Mouse (Mus musculus): ENCODE data around the gene Tmem216. TPM values are rescaled to one million over a fixed set of nuclear protein-coding genes. Genes with fewer than 3 reads are reported as not detected.
A peak's percentile ranks its signal among the peaks of the same experiment; 100 is the strongest.

The Tmem216 gene
- polyA plus RNA-seq, 2 experiments = 51.3 to 55.8 TPM

GRCm38 (mm10) chr19:10495670-10496069, 60.4 kb downstream of the Tmem216 start:
- WGBS = 84% methylated on average over 1 of the region's 1 CpGs
- Histone ChIP-seq H3K9me3 (ENCODE audit: control insufficient read depth, low read length) (no peaks in the 10 kb centered on the region), H3K36me3 (ENCODE audit: control insufficient read depth, insufficient read depth, low read length) (peaks cover 11% of the 10 kb centered on the region), H3K4me1 (ENCODE audit: control insufficient read depth, insufficient read depth, low read length) (no peaks in the 10 kb centered on the region), H3K4me2 (replicated peaks; ENCODE audit: low read depth, low read length, severe bottlenecking) (no peak overlapping the region), H3K9ac (ENCODE audit: low read depth, low read length, severe bottlenecking) (no peak overlapping the region), H3K4me3 (replicated peaks; ENCODE audit: low read length) (no peak overlapping the region), H3K27me3 (ENCODE audit: control insufficient read depth, insufficient read depth, low read length) (no peaks in the 10 kb centered on the region), H3K27ac (replicated peaks; ENCODE audit: low read depth, low read length) (no peak overlapping the region)
- no peak for DNase-seq (ENCODE audit: low spot score)
- ATAC-seq (ENCODE audit: low FRiP score, low read depth) = no peak
- TF ChIP-seq POLR2A (IDR thresholded peaks at IDR 0.05; ENCODE audit: borderline replicate concordance, extremely low read depth, insufficient read depth, insufficient read length) = no peak

DNA sequence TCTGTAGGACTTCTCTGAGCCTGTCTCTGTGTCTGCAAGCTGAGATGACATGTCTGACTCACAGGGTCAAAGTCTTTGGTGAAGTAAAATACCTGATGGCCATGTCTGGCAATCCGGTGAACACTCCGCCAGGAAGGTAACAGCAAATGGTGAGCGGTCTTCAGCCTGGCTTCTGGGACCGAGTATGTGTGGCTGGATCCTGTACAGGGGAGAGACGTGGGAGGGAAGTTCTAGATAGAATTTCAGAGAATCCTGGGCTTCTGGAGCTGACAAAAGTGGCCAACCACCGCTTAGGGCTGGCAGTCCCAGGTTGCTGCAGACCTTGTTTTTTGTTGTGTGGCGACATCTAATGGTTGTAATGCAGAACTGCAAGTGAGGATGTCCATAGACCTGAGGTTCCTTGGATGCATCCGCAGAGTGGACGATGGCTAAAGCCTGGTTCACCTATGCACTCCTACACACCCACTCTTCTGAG, 69.7 kb downstream of the Tmem216 start:
- Histone ChIP-seq H3K9me3 (ENCODE audit: control insufficient read depth, low read length) (no peaks in the 10 kb centered on the region), H3K4me3 (replicated peaks; ENCODE audit: low read length) (no peak overlapping the region), H3K27me3 (ENCODE audit: control insufficient read depth, insufficient read depth, low read length) (no peaks in the 10 kb centered on the region), H3K9ac (ENCODE audit: low read depth, low read length, severe bottlenecking) (no peak overlapping the region), H3K4me2 (replicated peaks; ENCODE audit: low read depth, low read length, severe bottlenecking) (no peak overlapping the region), H3K36me3 (ENCODE audit: control insufficient read depth, insufficient read depth, low read length) (no peaks in the 10 kb centered on the region), H3K27ac (replicated peaks; ENCODE audit: low read depth, low read length) (no peak overlapping the region), H3K4me1 (ENCODE audit: control insufficient read depth, insufficient read depth, low read length) (no peaks in the 10 kb centered on the region)
- WGBS = 23% methylated on average over 9 of the region's 9 CpGs
- DNase-seq (ENCODE audit: low spot score) (peak; percentile 75), ATAC-seq (ENCODE audit: low FRiP score, low read depth) (peak; percentile 64; the same call in 1 of the 2 replicates)
- no peak for TF ChIP-seq POLR2A (IDR thresholded peaks at IDR 0.05; ENCODE audit: borderline replicate concordance, extremely low read depth, insufficient read depth, insufficient read length)

Other genes with a start within 250 kb of the Tmem216 start
- gene Syt7, start 167.1 kb downstream of the Tmem216 start, polyA plus RNA-seq (2012; rRNA removed) = 5.0 and 5.5 TPM in 2 replicates
- 2.0 and 2.2 TPM in 2 replicates for gene Syt7, start 167.1 kb downstream of the Tmem216 start, polyA plus RNA-seq (2014; fragmentation: Nextera tagmentation; extraction: Ambion mirVana)
- 0.88 and 1.2 TPM in 2 replicates for gene Lrrc10b, start 98.8 kb downstream of the Tmem216 start, polyA plus RNA-seq (2012; rRNA removed)
- gene Lrrc10b, start 98.8 kb downstream of the Tmem216 start, polyA plus RNA-seq (2014; fragmentation: Nextera tagmentation; extraction: Ambion mirVana) = 0.43 and 0.84 TPM in 2 replicates
- gene Ppp1r32, start 73.3 kb downstream of the Tmem216 start, polyA plus RNA-seq (2012; rRNA removed) = 0.53 and 0.78 TPM in 2 replicates
- gene Ppp1r32, start 73.3 kb downstream of the Tmem216 start, polyA plus RNA-seq (2014; fragmentation: Nextera tagmentation; extraction: Ambion mirVana) = 0.18 TPM in 1 of 2 replicates, not detected in the other
- gene Cpsf7, start 31.0 kb downstream of the Tmem216 start, polyA plus RNA-seq (2012; rRNA removed) = 102 and 106 TPM in 2 replicates
- gene Cpsf7, start 31.0 kb downstream of the Tmem216 start, polyA plus RNA-seq (2014; fragmentation: Nextera tagmentation; extraction: Ambion mirVana) = 50.4 and 59.1 TPM in 2 replicates
- 42.5 and 49.2 TPM in 2 replicates for gene Sdhaf2, start 30.1 kb downstream of the Tmem216 start, polyA plus RNA-seq (2012; rRNA removed)
- 64.6 and 65.2 TPM in 2 replicates for gene Sdhaf2, start 30.1 kb downstream of the Tmem216 start, polyA plus RNA-seq (2014; fragmentation: Nextera tagmentation; extraction: Ambion mirVana)
- gene Cyb561a3, start 20.9 kb upstream of the Tmem216 start, polyA plus RNA-seq (2012; rRNA removed) = 23.1 and 33.0 TPM in 2 replicates
- gene Cyb561a3, start 20.9 kb upstream of the Tmem216 start, polyA plus RNA-seq (2014; fragmentation: Nextera tagmentation; extraction: Ambion mirVana) = 18.9 and 22.3 TPM in 2 replicates
- 29.7 and 34.2 TPM in 2 replicates for gene Tmem138, start 21.1 kb upstream of the Tmem216 start, polyA plus RNA-seq (2012; rRNA removed)
- gene Tmem138, start 21.1 kb upstream of the Tmem216 start, polyA plus RNA-seq (2014; fragmentation: Nextera tagmentation; extraction: Ambion mirVana) = 33.8 and 36.2 TPM in 2 replicates
- gene Ddb1, start 49.1 kb upstream of the Tmem216 start, polyA plus RNA-seq (2012; rRNA removed) = 346 and 349 TPM in 2 replicates
- 358 and 386 TPM in 2 replicates for gene Ddb1, start 49.1 kb upstream of the Tmem216 start, polyA plus RNA-seq (2014; fragmentation: Nextera tagmentation; extraction: Ambion mirVana)
- gene Tkfc, start 49.4 kb upstream of the Tmem216 start, polyA plus RNA-seq (2012; rRNA removed) = 24.1 and 25.5 TPM in 2 replicates
- gene Tkfc, start 49.4 kb upstream of the Tmem216 start, polyA plus RNA-seq (2014; fragmentation: Nextera tagmentation; extraction: Ambion mirVana) = 14.6 and 15.4 TPM in 2 replicates
- gene Vwce, start 78.0 kb upstream of the Tmem216 start, polyA plus RNA-seq (2012; rRNA removed) = 7.0 and 10.2 TPM in 2 replicates
- gene Vwce, start 78.0 kb upstream of the Tmem216 start, polyA plus RNA-seq (2014; fragmentation: Nextera tagmentation; extraction: Ambion mirVana) = 3.2 TPM in 2 replicates
- 0.12 and 0.23 TPM in 2 replicates for gene Pga5, start 121.8 kb upstream of the Tmem216 start, polyA plus RNA-seq (2012; rRNA removed)
- gene Pga5, start 121.8 kb upstream of the Tmem216 start, polyA plus RNA-seq (2014; fragmentation: Nextera tagmentation; extraction: Ambion mirVana) = not detected in 2 replicates
- 30.2 and 37.4 TPM in 2 replicates for gene Vps37c, start 132.5 kb upstream of the Tmem216 start, polyA plus RNA-seq (2012; rRNA removed)
- gene Vps37c, start 132.5 kb upstream of the Tmem216 start, polyA plus RNA-seq (2014; fragmentation: Nextera tagmentation; extraction: Ambion mirVana) = 37.6 and 42.6 TPM in 2 replicates
- 0.16 and 0.28 TPM in 2 replicates for gene Cd5, start 182.8 kb upstream of the Tmem216 start, polyA plus RNA-seq (2012; rRNA removed)
- gene Cd5, start 182.8 kb upstream of the Tmem216 start, polyA plus RNA-seq (2014; fragmentation: Nextera tagmentation; extraction: Ambion mirVana) = 0.23 and 0.51 TPM in 2 replicates

Measured in limb, embryonic 14.5 days (tissue).